Mouse (Mus musculus) lung, postnatal 0 days (tissue): ENCODE data around the gene Fshr.

ENCODE experiments used
- CTCF ChIP-seq: IDR thresholded peaks from 2 replicates; pipeline ENCODE4 v1.5.1; 2016; ENCODE audit warnings: antibody characterized with exemption, mild to moderate bottlenecking
- EP300 ChIP-seq: IDR thresholded peaks from 2 replicates; pipeline ENCODE4 v1.6.1; 2016; ENCODE audit warnings: antibody characterized with exemption, mild to moderate bottlenecking, control low read depth

DNA sequence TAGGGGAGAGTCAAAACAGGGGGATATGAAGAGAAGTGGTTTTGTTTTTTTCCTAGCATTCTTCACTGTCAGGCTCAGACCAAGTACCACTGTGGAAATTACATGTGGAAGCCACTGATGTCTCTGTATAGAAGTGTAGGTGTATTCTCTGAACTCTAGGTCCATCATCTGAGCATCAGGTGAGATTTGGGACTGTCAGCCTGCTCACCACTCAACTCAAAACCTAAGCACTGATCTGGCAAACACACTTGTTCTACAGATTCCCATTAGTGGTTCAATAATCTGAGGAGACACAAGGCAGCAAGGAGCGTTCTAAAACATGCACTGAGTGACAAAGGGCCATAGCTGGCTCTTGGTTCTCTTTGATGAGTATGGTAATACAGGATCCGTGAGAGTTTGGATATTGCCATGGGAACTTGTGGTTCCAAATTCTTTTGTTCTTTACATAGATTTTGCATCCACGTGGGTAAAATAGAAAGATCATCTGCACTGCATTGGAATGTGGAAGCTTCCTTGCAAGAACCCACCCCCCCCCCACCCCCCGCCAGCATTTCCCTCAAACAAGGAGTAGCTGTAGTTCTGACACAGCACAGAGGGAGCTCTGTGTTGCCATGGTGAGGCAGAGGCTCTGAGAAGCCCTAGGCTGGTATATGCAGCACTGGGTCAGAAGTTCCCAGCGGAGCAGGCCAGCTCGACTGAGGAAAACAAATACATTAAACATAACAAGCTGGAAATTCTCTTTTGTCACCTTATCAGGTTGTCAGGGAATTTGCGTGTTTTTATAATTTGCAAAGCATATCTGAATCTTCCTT, 262.9 kb downstream of the Fshr start:
- TF ChIP-seq CTCF, result no peak
- no peak for TF ChIP-seq EP300
